Mouse (Mus musculus) forebrain, embryonic 14.5 days (tissue): ENCODE measurements around the gene Timeless. TPM values are rescaled to one million over a fixed set of nuclear protein-coding genes. Genes with fewer than 3 reads are reported as not detected.

Experiments
- ATAC-seq: fragments of 200-750 bp; cut with Nextera tagmentation; 2 replicates; pipeline ENCODE4 v1.8.0; 2017; ENCODE audit warnings: mild to moderate bottlenecking, moderate library complexity
- DNase-seq: peaks from one replicate; pipeline ENCODE4 v3.0.0-alpha.2; 2015; ENCODE audit warnings: low spot score
- H3K27ac ChIP-seq: fragments of 300-500 bp; sonication (generic); 2 replicates; pipeline ENCODE4 v1.5.1; 2014; ENCODE audit warnings: low read depth, mild to moderate bottlenecking, control low read depth, low read length, moderate library complexity
- H3K27me3 ChIP-seq: fragments of 300-500 bp; sonication (generic); replicated peaks from 2 replicates; pipeline ENCODE4 v1.6.1; 2014; ENCODE audit warnings: low read length, control low read depth, mixed read lengths; ENCODE audit not compliant: control insufficient read depth, insufficient read depth
- H3K36me3 ChIP-seq: fragments of 300-500 bp; sonication (generic); 2 replicates; pipeline ENCODE4 v1.6.1; 2014; ENCODE audit warnings: low read length, control low read depth; ENCODE audit not compliant: control insufficient read depth, insufficient read depth
- H3K4me1 ChIP-seq: fragments of 300-500 bp; sonication (generic); 2 replicates; pipeline ENCODE4 v1.6.1; 2014; ENCODE audit warnings: antibody characterized with exemption, low read length, control low read depth; ENCODE audit not compliant: control insufficient read depth, insufficient read depth
- H3K4me2 ChIP-seq: fragments of 300-500 bp; sonication (generic); 2 replicates; pipeline ENCODE4 v1.6.1; 2014; ENCODE audit warnings: mild to moderate bottlenecking, control low read depth, low read length
- H3K4me3 ChIP-seq: fragments of 300-500 bp; sonication (generic); 2 replicates; pipeline ENCODE4 v1.5.1; 2014; ENCODE audit warnings: low read depth, low read length, control low read depth
- H3K9ac ChIP-seq: fragments of 300-500 bp; sonication (generic); 2 replicates; pipeline ENCODE4 v1.6.1; 2014; ENCODE audit warnings: mild to moderate bottlenecking, low read length, control low read depth, moderate library complexity
- H3K9me3 ChIP-seq: fragments of 300-500 bp; sonication (generic); replicated peaks from 2 replicates; pipeline ENCODE4 v1.6.1; 2016; ENCODE audit warnings: low read length, control low read depth, mixed read lengths; ENCODE audit not compliant: control insufficient read depth
- WGBS: fragments of 180-500 bp; shearing (Covaris S2); extraction: QIAGEN DNeasy Blood & Tissue Kit; methylation state at CpG from one replicate; pipeline ENCODE4 v1.1.7; 2014; 5-methylcytosine and 5-hydroxymethylcytosine counted together
- polyA plus RNA-seq: library from polyadenylated mRNA; unstranded; fragments of >200 nt; fragmentation: Nextera tagmentation; extraction: Ambion mirVana; gene quantifications from 2 replicates; pipeline ENCODE4 v1.2.1, GENCODE M21; 2014

Timeless gene
- polyA plus RNA-seq, 1 experiment from 2014 or later = 27.2 TPM

DNA sequence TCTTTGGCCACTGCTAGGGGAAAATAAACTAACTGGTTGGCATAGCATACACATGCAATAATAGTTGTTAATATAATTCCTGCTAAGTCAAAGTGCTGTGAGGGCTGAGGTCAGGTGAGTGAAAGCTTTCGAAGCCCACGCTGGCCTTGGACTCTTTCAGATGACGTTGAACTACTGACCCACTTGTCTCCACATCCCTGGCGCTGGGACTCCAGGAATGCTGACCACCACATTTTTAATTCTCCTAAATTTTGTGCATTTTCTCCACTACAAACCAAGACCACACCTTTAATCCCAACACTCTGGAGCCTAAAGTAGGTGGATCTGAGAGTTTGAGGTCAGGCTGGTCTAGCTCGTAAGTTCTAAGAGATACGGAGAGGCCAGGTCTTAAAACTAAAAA, 38.8 kb upstream of the Timeless start:
- Histone ChIP-seq H3K27ac (no peak overlapping the region), H3K9ac (no peak overlapping the region), H3K9me3 (no peaks in the 10 kb centered on the region), H3K27me3 (peaks cover 10% of the 10 kb centered on the region), H3K4me3 (no peak overlapping the region), H3K36me3 (no peaks in the 10 kb centered on the region), H3K4me1 (peaks cover 6% of the 10 kb centered on the region), H3K4me2 (no peak overlapping the region)
- 94% methylated on average over 6 of the region's 6 CpGs for WGBS
- DNase-seq = no peak
- ATAC-seq = no peak

DNA sequence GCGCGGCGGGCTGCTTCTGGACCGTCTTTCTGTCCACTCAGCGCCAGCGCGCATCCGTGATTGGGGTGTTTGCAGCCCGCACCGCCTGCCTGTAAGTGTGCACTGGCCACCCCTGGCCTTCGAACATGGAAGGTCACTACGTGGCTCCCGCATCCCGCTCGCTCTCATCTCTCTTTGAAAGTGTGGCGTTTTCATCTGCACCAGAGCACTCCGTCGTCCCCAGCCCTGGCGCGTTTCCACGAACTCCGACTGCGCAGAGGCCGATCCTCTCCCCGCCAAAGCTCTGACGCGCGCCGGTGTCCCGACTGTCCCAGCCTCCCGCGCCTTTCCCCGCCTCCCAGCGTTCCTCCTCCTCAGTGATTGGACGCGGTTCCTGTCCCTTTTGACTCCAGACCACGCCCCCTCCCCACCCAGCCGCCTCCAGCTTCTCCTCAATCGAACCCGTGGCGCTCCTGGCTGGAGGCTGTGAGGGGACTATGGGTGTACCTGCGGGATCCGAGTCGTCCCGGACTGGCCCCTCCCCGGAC, 37.8 kb upstream of the Timeless start, which contains the start of gene Gls2:
Gene Gls2 (plus strand): TSS at position 434 of the 527 bp plus-strand sequence.
- DNase-seq (peak; percentile 98), ATAC-seq (peak; percentile 98)
- Histone ChIP-seq H3K9ac (peak within 1 kb of the TSS; percentile 72), H3K27ac (peak within 1 kb of the TSS; percentile 21; the same call in 1 of the 2 replicates), H3K4me1 (peaks cover 6% of the 10 kb centered on the region), H3K27me3 (peaks cover 10% of the 10 kb centered on the region), H3K36me3 (no peaks in the 10 kb centered on the region), H3K4me2 (peak within 1 kb of the TSS; percentile 99), H3K4me3 (peak within 1 kb of the TSS; percentile 66), H3K9me3 (no peaks in the 10 kb centered on the region)
- WGBS = under 1% methylated on average over 46 of the region's 46 CpGs

DNA sequence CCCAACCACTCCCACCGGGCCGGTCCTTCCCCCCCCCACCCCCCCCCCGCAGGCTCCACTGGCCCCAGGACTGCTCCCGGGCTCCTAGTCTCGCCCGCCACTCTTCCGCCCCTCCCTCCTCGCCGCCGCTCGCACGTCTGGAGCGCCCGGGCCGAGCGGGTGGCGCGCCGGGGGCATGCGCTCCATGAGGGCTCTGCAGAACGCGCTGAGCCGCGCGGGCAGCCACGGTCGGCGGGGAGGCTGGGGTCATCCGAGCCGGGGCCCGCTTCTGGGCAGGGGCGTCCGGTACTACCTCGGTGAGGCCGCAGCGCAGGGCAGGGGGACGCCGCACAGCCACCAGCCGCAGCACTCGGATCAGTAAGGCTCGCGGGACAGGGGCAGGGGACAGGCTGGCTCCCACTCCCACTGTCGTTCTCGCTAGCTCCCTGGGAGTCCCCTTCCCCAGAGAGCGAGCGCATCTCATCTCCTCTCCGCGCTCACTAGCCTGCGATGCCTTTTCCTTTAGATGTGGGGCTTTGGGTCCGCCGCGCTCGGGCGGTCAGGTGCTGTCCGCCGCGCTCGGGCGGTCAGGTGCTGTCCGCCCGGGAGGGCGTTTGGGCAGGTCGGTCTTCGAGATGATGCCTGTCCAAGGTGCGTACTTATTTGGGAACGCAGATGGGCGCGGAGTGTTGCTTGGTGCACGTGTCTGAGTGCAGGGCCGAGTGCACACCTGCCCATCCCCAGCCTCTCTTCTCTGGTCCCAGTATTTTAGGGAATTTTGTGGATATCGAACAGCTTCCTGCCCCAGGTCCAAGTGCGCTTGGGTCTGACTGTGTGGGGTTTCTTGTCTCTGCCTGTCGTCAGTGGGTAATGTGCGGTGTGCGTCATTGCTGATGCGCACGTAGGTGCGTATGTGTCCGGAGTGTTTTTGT, 37.1 kb upstream of the Timeless start:
- under 1% methylated on average over 69 of the region's 79 CpGs for WGBS
- ATAC-seq = peak; percentile 92

DNA sequence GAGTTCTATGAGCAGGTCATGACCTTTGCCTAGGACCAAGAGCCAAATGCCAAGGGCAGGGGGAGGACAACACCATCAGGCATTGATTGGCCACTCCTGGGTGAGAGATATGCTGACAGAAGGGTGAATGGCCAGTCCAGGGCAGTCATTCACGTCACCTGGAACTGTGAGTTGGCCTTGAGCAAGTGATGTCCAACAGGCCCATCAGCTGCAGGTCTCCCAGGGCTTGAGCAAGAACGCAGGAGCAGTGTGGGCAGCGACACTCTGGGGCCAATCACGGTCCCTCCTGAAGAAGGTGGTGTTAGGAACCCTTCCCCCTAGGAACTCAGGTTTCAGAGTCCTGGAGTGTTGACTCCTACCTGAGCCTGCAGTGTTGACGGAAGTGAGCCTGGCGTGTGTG, 30.0 kb upstream of the Timeless start:
- Histone ChIP-seq H3K4me3 (no peak overlapping the region), H3K4me1 (no peaks in the 10 kb centered on the region), H3K36me3 (0 out of 2 replicates have a peak, but pooled peaks cover 5% of the 10 kb centered on the region), H3K27ac (no peak overlapping the region), H3K9ac (no peak overlapping the region), H3K4me2 (no peak overlapping the region), H3K9me3 (no peaks in the 10 kb centered on the region), H3K27me3 (no peaks in the 10 kb centered on the region)
- ATAC-seq (no peak), DNase-seq (no peak)
- WGBS = 81% methylated on average over 6 of the region's 6 CpGs

More for the DNA sequence above, 37.1 kb upstream of the Timeless start:
- Histone ChIP-seq H3K27me3 (peaks cover 10% of the 10 kb centered on the region), H3K27ac (no peak overlapping the region; the same call in 1 of the 2 replicates), H3K4me1 (peaks cover 6% of the 10 kb centered on the region), H3K4me2 (peak overlapping the region; percentile 99), H3K36me3 (no peaks in the 10 kb centered on the region), H3K4me3 (peak overlapping the region; percentile 66), H3K9me3 (no peaks in the 10 kb centered on the region), H3K9ac (peak overlapping the region; percentile 72)
- peak; percentile 45 for DNase-seq

DNA sequence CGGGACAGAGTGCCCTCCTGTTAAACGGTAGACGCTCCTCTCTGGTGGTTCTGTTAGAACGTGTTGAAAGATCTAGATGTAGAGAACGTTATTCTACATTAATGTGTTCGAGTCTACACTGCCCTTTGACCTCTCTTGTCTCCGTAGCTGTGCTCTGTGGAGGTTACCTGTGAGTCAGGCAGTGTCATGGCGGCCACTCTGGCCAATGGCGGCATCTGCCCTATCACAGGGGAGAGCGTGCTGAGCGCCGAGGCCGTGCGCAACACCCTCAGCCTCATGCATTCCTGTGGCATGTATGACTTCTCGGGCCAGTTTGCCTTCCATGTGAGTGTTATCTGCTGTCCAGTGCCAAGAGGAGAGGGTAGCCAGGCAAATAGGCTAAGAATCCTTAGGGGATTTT, 26.9 kb upstream of the Timeless start:
- H3K9me3 ChIP-seq = no peaks in the 10 kb centered on the region
- H3K4me2 ChIP-seq = no peak overlapping the region
- H3K36me3 ChIP-seq = 0 out of 2 replicates have a peak, but pooled peaks cover 8% of the 10 kb centered on the region
- DNase-seq = no peak
- no peak overlapping the region for H3K27ac ChIP-seq
- H3K27me3 ChIP-seq = no peaks in the 10 kb centered on the region
- H3K4me3 ChIP-seq = no peak overlapping the region
- H3K9ac ChIP-seq = no peak overlapping the region
- WGBS = 91% methylated on average over 15 of the region's 15 CpGs
- no peak for ATAC-seq
- no peaks in the 10 kb centered on the region for H3K4me1 ChIP-seq

DNA sequence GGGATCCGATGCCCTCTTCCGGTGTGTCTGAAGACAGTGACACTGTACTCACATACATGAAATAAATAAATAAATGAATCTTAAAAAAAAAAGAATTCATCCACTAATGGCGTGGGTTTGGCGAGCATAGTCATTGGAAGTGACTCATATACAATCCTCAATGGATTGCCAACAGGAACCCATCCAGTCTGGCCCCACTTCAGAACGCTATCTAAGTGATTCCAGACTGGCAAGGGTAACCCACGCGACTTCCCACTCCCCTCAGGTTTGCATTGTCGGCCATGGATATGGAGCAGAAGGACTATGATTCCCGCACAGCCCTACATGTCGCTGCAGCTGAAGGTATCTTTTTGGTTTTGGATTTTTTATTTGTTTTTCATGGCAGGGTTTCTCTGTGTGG, 23.5 kb upstream of the Timeless start:
- H3K9ac ChIP-seq = no peak overlapping the region
- no peak overlapping the region for H3K4me3 ChIP-seq
- no peaks in the 10 kb centered on the region for H3K9me3 ChIP-seq
- H3K4me2 ChIP-seq = no peak overlapping the region
- WGBS = 93% methylated on average over 10 of the region's 10 CpGs
- 0 out of 2 replicates have a peak, but pooled peaks cover 8% of the 10 kb centered on the region for H3K36me3 ChIP-seq
- H3K27me3 ChIP-seq = no peaks in the 10 kb centered on the region
- peaks cover 4% of the 10 kb centered on the region; the same call in 1 of the 2 replicates for H3K4me1 ChIP-seq
- H3K27ac ChIP-seq = no peak overlapping the region
- DNase-seq (no peak), ATAC-seq (no peak)

DNA sequence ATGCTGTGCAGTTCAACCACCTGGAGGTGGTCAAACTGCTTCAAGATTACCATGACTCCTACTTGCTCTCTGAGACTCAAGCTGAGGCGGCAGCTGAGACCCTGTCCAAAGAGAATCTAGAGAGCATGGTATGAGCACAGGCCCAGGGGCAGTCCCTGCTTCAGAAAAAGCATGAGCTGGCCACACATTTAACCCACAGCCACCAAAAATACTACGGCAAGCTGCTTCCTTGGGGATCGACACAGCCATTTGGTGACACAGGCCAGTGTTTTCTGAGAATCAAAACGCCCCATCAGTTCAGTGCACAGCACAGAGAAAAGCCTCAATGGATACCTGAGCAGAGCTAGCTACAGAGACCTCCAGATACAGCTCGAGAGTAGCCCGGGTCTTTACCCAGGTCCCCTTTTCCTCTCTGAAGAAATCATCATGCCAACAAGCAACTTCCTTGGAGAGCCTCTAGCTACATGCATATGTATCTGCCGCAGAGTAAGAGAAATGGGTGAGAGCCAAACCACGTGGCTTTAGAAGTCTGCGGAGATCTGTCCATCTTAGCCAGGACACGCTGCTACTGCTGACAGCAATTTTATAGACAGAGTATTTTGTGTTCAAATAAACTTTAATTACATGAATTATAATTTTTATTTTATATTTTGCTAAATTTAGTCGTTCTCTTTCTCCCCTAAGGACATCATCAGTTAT, 22.4 kb upstream of the Timeless start:
- 93% methylated on average over 11 of the region's 11 CpGs for WGBS
- H3K27ac ChIP-seq = no peak overlapping the region
- no peak overlapping the region for H3K4me3 ChIP-seq
- H3K36me3 ChIP-seq = 0 out of 2 replicates have a peak, but pooled peaks cover 8% of the 10 kb centered on the region
- no peak overlapping the region for H3K9ac ChIP-seq
- H3K27me3 ChIP-seq = 0 out of 2 replicates have a peak, but pooled peaks cover 2% of the 10 kb centered on the region
- H3K4me1 ChIP-seq = peaks cover 4% of the 10 kb centered on the region; the same call in 1 of the 2 replicates
- no peak overlapping the region for H3K4me2 ChIP-seq
- DNase-seq = no peak
- no peak for ATAC-seq
- no peaks in the 10 kb centered on the region for H3K9me3 ChIP-seq

DNA sequence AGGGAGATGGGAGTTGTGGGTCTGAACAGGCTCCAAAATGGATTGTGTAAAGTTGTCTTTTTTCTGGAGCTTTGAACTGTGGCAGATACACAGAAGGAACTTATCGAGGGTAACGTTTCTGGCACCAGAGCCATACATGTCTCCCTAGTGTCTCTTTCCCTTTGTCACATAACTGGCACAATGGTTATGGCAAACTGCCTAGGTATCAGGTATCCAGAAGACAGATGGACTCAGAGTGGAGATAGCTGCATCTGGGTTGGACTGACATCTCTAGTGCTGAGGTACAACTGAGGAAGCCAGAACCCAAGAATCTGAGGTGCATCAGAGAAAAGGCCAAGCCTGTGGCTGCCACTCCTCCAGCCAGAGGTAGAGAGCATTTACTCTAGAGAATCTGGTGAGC, 21.7 kb upstream of the Timeless start:
- Histone ChIP-seq H3K4me3 (no peak overlapping the region), H3K9me3 (no peaks in the 10 kb centered on the region), H3K9ac (no peak overlapping the region), H3K4me2 (peak overlapping the region; percentile 61; the same call in 1 of the 2 replicates), H3K4me1 (peaks cover 4% of the 10 kb centered on the region; the same call in 1 of the 2 replicates), H3K36me3 (0 out of 2 replicates have a peak, but pooled peaks cover 8% of the 10 kb centered on the region), H3K27me3 (0 out of 2 replicates have a peak, but pooled peaks cover 2% of the 10 kb centered on the region), H3K27ac (no peak overlapping the region)
- DNase-seq (no peak), ATAC-seq (no peak)
- WGBS = 89% methylated on average over 2 of the region's 2 CpGs
